Mouse (Mus musculus): Measurements from ENCODE around the gene Plin4.

GRCm38 (mm10) chr17:56102158-56102557 is 7.4 kb downstream of the Plin4 start:
- no peak for TF ChIP-seq CTCF (IDR thresholded peaks at IDR 0.05; ENCODE audit: control insufficient read depth, insufficient read depth, low read length)
- no peak for TF ChIP-seq POLR2A (IDR thresholded peaks at IDR 0.05; ENCODE audit: borderline replicate concordance, control insufficient read depth, low read depth, low read length)

Measured in bone marrow, adult 2 months (tissue).